Mouse (Mus musculus) telencephalon, adult 2 months (tissue): ENCODE data around the gene Pex11b.
A peak's percentile ranks its signal among the peaks of the same experiment; 100 is the strongest.
"Not testable (repeated sequence)": the region's sequence is repeated elsewhere in the genome, so short reads cannot be mapped to it uniquely, and the experiment has no call there.

Experiments
- DNase-seq: peaks from one replicate; pipeline ENCODE4 v3.0.0-alpha.2; 2011; ENCODE audit warnings: low read depth, low spot score

The Pex11b gene

GRCm38 (mm10) chr3:96623201-96623600, 12.0 kb upstream of the Pex11b start:
- DNase-seq: no peak

- peak; percentile 99 for DNase-seq
Measured at GRCm38 (mm10) chr3:96629729-96630600, 5.2 kb upstream of the Pex11b start, which contains the start of gene Rbm8a. Rbm8a (plus strand) TSS chr3:96629933.

- DNase-seq: no peak
Measured at GRCm38 (mm10) chr3:96632058-96632457, 3.1 kb upstream of the Pex11b start.

GRCm38 (mm10) chr3:96634015-96634414, 1.2 kb upstream of the Pex11b start:
- DNase-seq: no peak

GRCm38 (mm10) chr3:96635906-96636305, 730 bp downstream of the Pex11b start:
- DNase-seq: no peak

GRCm38 (mm10) chr3:96636448-96636847, 1.3 kb downstream of the Pex11b start:
- DNase-seq: no peak

- DNase-seq: no peak
Measured at GRCm38 (mm10) chr3:96639219-96639618, 4.0 kb downstream of the Pex11b start.

GRCm38 (mm10) chr3:96645018-96645649, 10.0 kb downstream of the Pex11b start, which contains the start of gene Itga10:
Itga10 (plus strand) TSS chr3:96645584.
- no peak for DNase-seq

GRCm38 (mm10) chr3:96647365-96647764, 12.2 kb downstream of the Pex11b start:
- no peak for DNase-seq

- no peak for DNase-seq
Measured at GRCm38 (mm10) chr3:96660901-96661300, 25.7 kb downstream of the Pex11b start.

- no peak for DNase-seq
Measured at GRCm38 (mm10) chr3:96662731-96663316, 27.6 kb downstream of the Pex11b start.

GRCm38 (mm10) chr3:96663432-96664239, 28.5 kb downstream of the Pex11b start:
- peak; percentile 84 for DNase-seq

GRCm38 (mm10) chr3:96665732-96666363, 30.7 kb downstream of the Pex11b start:
- not testable (repeated sequence) for DNase-seq

- no peak for DNase-seq
Measured at GRCm38 (mm10) chr3:96666916-96667315, 31.7 kb downstream of the Pex11b start.

GRCm38 (mm10) chr3:96667316-96667715, 32.1 kb downstream of the Pex11b start:
- no peak for DNase-seq

- no peak for DNase-seq
Measured at GRCm38 (mm10) chr3:96668424-96669067, 33.4 kb downstream of the Pex11b start.

GRCm38 (mm10) chr3:96669727-96670468, 34.7 kb downstream of the Pex11b start, which contains the start of gene Ankrd35:
Ankrd35 (plus strand) TSS chr3:96670131.
- peak; percentile 78 for DNase-seq

- no peak for DNase-seq
Measured at GRCm38 (mm10) chr3:96671519-96671918, 36.3 kb downstream of the Pex11b start.

- DNase-seq: no peak
Measured at GRCm38 (mm10) chr3:96673514-96673913, 38.3 kb downstream of the Pex11b start.

- DNase-seq: no peak
Measured at GRCm38 (mm10) chr3:96674442-96674841, 39.3 kb downstream of the Pex11b start.
